Mouse (Mus musculus): ENCODE results near the gene Rrp9.

GRCm38 (mm10) chr9:106475046-106475445, 717 bp upstream of the Rrp9 start:
- no peak for TF ChIP-seq EP300 (optimal IDR thresholded peaks at IDR 0.05)
- no peak for TF ChIP-seq CTCF (IDR thresholded peaks at IDR 0.05; ENCODE audit: low read depth)

Measured in stomach, postnatal 0 days (tissue).